Mouse (Mus musculus) spleen, adult 12 weeks (tissue): ENCODE results near the gene Cldn7.

ENCODE experiments used
- DNase-seq: peaks from one replicate; pipeline ENCODE4 v3.0.0; 2022; ENCODE audit warnings: low spot score

The Cldn7 gene

GRCm38 (mm10) chr11:69956218-69956617, 8.4 kb upstream of the Cldn7 start:
- DNase-seq: no peak

- no peak for DNase-seq
Measured at GRCm38 (mm10) chr11:69960616-69961015, 4.0 kb upstream of the Cldn7 start.

- DNase-seq: no peak
Measured at GRCm38 (mm10) chr11:69961841-69962240, 2.7 kb upstream of the Cldn7 start.

- no peak for DNase-seq
Measured at GRCm38 (mm10) chr11:69965271-69966005, 859 bp downstream of the Cldn7 start.

- DNase-seq: no peak
Measured at GRCm38 (mm10) chr11:69966006-69966859, 1.7 kb downstream of the Cldn7 start.

GRCm38 (mm10) chr11:69966860-69967517, 2.4 kb downstream of the Cldn7 start:
- DNase-seq: no peak

- no peak for DNase-seq
Measured at GRCm38 (mm10) chr11:69968793-69969192, 4.2 kb downstream of the Cldn7 start.

GRCm38 (mm10) chr11:69970222-69970621, 5.6 kb downstream of the Cldn7 start:
- no peak for DNase-seq

GRCm38 (mm10) chr11:69970775-69971174, 6.2 kb downstream of the Cldn7 start:
- no peak for DNase-seq

- DNase-seq: no peak
Measured at GRCm38 (mm10) chr11:69974907-69975306, 10.3 kb downstream of the Cldn7 start.

GRCm38 (mm10) chr11:69976271-69976670, 11.7 kb downstream of the Cldn7 start:
- no peak for DNase-seq

GRCm38 (mm10) chr11:69979827-69980195, 15.2 kb downstream of the Cldn7 start:
- DNase-seq: no peak

GRCm38 (mm10) chr11:69980196-69981140, 15.9 kb downstream of the Cldn7 start:
- peak; percentile 95 for DNase-seq

GRCm38 (mm10) chr11:69981141-69981762, 16.7 kb downstream of the Cldn7 start, which contains the start of gene Ctdnep1:
Gene Ctdnep1 (plus strand): TSS chr11:69981156.
- no peak for DNase-seq

- DNase-seq: no peak
Measured at GRCm38 (mm10) chr11:69982225-69982624, 17.6 kb downstream of the Cldn7 start, which contains the start of gene Elp5. Gene Elp5 (minus strand): TSS chr11:69982517.

GRCm38 (mm10) chr11:69982877-69983276, 18.3 kb downstream of the Cldn7 start:
- DNase-seq: no peak

- no peak for DNase-seq
Measured at GRCm38 (mm10) chr11:69983377-69983776, 18.8 kb downstream of the Cldn7 start.

- DNase-seq: no peak
Measured at GRCm38 (mm10) chr11:69984431-69984830, 19.9 kb downstream of the Cldn7 start.

GRCm38 (mm10) chr11:69989949-69990348, 25.4 kb downstream of the Cldn7 start:
- no peak for DNase-seq

GRCm38 (mm10) chr11:69990850-69991691, 26.5 kb downstream of the Cldn7 start, which contains the start of gene Gabarap:
Gene Gabarap (plus strand): TSS chr11:69991143.
- peak; percentile 92 for DNase-seq
